Mouse (Mus musculus): ENCODE measurements around the gene C130050O18Rik.
"Not testable (repeated sequence)": the region's sequence is repeated elsewhere in the genome, so short reads cannot be mapped to it uniquely, and the experiment has no call there.

C130050O18Rik gene

DNA sequence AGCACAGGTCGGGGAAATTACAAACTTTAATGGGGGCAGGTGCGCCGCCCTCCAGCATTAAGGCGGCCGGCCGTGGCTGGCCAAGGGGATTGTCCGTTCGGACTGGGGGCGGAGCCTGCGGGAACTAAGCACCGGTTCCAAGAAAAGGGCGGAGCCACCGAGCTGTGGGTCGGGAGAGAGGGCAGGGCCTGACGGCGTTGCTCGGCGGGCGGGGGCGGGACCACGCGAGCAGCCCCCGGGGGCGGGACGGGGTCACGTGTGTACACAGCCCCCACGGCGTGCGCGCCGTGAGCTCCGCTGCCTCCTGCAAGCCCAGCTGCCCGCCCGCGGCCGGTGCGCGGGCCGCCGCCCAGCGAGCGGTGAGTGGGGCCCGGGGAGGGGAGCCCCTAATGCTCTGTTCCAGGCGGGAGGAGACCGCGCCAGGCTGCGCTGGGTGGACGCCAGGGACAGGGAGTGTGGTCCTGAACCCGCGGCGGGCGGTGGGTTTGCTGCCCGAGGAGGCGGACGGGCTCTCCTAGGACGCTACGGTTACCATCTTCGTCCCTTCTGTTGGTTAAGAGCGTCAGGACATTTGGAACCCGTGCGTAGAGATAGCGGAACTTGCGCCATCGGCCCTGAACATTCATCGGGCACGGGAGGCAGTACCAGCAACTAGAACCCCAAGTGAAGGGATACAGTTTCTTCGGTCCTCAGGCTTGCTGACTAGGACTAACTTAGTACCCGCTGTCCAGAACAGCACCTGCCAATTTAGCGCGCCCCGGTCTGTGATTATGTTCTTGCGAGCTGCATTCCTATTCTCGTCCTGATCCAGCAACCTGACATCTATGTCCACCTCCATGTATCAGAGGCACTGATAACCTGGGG lies 24.5 kb upstream of the C130050O18Rik start:
- DNase-seq, result peak; percentile 98

DNA sequence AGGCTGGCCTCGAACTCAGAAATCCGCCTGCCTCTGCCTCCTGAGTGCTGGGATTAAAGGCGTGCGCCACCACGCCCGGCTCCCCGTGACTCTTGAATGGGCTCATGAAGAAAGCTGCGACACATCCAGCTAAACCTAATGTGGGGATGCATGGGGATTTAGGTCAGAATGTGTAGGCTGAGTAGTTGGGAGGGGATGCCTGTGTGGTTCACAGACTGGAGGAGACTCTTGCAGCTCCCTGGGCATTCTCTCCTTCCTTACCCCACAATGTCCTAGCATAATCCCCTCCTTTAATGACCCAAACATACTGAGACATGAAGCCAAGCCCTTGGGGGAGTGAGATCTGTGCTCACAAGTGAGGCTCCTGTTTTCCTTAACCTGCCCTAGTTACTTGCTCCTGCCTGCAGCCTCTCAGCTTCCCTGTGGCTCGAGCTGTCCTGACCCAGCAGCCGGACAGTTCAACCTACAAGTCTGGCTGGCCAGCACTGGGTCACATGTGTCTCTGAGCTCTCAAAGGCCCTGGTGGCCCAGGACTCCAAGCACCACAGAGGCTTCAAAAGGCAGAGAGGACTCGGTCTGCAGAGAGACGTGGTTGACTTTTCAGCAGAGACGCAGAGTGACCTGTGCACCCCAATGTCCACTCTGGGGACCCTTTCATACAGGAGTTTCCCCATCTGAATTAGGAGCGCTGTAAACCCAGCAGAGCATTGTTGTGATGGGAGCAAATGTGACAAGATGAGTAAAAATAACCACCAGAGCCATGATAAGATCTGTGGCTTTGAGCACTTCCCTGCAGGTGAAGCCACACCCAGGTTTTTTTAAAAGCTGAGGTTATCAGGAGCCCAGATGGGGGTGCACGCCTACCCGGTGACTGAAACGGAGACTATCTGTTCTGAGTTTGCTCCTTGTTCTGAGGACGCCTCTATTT lies 23.2 kb upstream of the C130050O18Rik start:
- DNase-seq, result no peak

DNA sequence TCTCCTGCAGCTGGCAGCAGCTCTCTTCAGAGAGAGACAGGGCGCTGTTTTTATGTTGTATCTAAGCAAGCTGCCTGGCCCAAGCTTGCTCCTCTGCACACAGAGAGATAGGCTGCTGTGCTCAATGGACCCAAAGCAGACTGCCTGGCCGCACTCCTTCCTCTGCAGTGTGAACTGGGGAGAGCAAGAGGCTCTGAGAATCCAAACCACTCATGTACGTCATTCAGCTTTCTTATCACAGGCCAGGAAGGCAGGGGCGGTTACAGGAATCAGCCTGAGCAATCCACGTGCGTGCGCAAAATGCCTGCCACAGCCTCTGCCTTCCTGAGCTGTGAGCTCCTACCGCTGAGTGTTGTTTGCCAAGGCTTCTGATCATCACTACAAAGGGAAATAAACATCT lies 22.3 kb upstream of the C130050O18Rik start:
- DNase-seq, result peak; percentile 71

DNA sequence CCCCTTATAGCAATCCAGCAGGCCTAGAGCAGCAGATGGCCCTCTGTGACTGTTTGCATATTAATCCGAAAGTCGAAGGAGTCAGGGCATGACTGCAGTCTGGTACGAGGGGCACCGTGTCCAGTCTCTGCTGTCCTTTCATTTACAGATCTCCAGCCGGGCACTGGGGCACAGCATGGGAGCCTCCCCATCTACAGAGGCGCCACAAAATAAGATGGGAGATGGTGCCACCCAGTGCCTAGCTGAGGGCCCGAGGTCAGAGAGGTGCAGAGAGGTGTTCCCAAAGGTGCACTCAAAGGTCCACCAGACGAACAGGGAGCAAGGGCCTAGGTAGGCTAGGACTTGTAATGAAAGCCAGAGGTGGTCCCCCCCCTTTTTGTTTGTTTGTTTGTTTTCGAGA lies 21.8 kb upstream of the C130050O18Rik start:
- DNase-seq, result no peak

DNA sequence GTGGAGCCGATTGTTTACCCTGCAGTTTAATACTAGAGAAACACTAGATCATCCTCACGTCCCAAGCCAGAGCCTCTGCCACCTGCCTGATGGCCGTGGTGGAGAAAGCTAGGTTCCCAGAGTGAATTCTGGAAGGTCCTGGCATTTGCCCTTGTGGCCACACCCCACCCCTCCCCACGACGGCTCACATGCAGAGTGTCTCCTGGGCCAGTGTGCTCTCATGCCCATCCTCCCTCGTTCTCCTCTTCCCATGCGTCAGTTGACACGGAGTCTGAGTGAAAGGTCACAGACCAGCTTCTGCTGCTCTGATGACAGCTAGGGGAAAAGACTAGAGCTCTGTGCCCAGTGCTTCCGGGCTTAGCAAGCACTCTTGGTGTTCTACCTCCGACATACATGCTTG lies 20.5 kb upstream of the C130050O18Rik start:
- DNase-seq, result no peak

DNA sequence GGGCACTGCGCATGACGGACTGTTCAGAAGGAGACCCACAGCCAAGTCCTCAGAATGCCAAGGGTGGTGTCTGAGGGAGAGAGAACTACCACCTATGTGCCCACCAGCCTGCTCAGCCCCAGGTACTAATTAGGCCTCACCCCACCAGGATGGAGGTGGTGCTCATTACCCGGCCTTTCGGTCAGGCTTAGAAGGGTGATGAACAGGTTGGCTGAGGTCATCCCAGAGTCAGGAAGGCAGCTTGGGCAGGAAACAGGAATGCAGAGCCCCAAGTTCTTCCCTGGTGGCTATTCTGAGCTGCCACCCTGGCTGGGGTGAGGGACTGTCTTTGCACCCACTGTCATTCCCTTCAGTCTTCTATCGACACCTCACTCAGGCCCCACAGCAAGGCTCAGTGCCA lies 19.0 kb upstream of the C130050O18Rik start:
- no peak for DNase-seq

DNA sequence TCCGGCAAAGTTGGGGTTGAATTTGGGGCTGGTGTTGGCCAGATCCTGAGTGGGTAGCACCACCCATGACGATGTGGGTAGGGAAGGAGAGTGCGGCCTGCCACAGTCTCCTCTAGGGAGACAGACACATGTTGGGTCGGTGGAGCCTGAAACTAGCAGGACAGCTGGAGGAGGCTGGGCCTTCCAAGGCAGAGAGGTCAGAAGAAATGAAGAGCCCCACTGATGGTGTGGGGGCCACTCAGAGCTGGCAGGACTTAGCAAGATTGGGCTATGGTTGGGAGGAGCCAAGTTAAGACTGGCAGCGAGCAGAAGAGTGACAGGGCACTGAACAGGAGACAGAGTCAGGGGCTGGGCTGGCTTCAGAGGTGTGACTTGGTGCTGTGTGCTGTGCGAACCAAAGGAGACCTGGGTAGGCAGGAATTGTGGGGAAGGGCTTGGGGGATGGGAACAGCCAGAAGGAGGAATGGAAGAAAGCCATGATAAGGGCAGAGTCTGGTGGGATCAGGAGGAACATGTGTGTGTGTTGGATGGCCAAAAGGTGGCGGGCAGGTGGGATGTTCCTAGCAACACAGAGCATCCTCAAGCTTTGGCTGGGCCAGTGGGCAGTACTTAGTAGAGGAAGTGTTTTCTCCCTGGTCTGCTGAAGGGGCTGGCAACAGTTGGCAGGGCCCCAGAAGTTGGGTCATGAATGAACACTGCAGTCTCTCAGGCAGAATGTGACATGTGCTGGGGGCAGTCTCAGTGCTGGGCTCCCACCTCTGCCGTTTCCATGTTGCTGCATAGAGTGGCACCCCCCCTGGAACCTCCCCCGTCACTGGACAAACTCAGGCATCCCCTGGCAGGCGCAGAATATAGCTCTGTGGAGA lies 17.5 kb upstream of the C130050O18Rik start:
- DNase-seq, result peak; percentile 65

DNA sequence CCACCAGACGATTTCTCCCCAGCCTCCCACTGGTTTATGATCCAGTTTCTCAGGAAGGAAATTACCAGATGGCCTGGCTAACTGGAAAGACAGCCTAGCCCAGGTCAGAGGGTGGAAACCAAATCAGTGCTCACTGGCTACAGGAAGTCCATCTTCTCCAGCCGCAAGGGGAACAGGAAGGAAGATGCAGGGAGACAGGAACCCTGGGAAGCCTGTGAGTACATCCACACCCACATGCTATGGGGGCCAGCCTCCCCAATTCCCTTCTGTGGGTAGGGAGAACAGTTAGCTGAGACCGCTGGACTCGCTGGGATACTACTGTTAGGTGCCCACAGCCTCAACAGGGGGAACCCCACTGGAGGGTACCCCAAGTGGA lies 16.9 kb upstream of the C130050O18Rik start:
- no peak for DNase-seq

DNA sequence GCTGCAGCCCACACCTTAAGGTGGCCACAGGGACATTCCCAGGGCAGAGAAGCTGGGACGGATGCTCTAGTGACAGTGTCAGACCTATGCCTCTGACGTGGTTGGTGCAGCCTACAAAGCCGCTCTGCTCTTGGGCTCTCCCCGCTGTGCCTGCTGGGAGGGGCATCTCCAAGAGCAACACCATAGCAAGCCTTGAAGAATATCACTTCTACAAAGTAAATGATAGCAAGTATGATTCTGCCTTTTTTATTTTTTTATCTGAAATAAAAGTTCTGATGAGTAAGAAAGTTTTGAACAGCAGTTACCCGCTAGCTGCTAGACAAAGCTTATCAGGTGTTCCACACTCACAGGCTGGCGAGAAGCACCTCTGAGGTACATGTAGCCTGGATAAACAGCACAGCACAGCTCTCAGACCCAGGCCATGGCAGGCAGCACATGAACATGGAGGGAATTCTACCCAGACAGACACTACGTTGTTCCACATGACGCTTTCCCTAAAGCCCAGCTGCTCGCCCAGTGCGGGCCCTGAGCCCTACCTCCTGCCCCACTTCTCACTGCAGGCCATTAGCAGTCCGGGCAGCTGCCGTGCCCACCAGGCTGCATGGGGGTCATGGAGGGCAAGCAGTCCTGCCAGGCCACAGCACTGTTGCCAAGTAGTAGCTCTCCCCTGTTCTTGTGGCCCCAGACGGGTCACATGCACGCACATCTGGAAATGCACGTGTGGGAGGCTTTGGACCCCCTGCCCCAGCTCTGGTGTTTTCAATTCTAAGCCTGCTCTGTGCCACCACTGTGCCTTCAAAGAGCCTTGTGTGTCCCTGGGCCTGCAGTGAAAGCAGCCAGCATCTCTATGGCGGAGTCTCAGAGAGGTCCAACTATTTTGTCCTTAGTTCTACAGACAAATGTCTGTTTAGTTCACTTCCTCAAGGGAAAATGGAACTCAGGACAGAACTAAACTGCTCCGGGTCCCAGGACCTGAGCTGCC lies 16.1 kb upstream of the C130050O18Rik start:
- no peak for DNase-seq

DNA sequence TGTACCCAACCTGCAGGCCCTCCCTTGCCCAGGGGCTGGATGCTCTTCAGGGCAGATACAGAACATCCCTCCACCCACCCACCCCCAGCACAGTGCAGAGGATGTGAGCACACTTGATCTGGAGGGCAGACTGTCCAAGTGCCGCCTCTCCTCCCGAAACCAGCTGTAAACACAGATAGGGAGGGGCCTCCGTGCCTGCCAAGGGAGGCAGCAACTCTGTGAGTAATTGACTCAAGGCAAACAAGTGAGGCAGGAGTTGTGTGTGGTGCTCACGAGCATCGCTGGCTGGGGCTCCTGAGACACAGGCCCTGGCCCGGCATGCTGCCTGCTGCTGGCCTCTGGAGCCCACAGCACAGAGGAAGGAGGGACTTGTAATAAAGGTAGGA lies 15.4 kb upstream of the C130050O18Rik start:
- DNase-seq, result peak; percentile 80

DNA sequence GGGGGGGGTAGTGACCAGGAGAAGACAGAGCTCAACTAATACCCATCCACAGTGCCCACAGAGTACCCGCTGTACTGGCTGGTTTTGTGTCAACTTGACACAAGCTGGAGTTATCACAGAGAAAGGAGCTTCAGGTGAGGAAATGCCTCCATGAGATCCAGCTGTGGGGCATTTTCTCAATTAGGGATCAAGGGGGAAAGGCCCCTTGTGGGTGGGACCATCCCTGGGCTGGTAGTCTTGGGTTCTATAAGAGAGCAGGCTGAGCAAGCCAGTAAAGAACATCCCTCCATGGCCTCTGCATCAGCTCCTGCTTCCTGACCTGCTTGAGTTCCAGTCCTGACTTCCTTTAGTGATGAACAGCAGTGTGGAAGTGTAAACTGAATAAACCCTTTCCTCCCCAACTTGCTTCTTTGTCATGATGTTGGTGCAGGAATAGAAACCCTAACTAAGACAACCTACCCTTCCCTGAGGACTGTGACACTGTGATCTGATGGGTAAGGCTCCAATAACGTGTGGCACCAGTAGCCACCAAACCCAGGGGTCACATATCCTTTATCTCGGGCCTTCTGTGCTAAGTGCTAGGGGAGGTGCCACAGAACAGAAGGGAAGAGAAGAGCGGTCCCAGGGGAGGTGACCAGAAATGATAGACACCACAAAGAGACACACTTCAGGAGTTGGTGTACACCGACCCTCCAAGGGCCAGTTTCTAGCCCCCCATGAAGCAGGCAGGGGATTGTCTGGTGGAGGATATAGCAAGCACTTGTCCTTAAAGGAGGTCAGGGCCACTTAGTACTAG lies 14.6 kb upstream of the C130050O18Rik start:
- not testable (repeated sequence) for DNase-seq

DNA sequence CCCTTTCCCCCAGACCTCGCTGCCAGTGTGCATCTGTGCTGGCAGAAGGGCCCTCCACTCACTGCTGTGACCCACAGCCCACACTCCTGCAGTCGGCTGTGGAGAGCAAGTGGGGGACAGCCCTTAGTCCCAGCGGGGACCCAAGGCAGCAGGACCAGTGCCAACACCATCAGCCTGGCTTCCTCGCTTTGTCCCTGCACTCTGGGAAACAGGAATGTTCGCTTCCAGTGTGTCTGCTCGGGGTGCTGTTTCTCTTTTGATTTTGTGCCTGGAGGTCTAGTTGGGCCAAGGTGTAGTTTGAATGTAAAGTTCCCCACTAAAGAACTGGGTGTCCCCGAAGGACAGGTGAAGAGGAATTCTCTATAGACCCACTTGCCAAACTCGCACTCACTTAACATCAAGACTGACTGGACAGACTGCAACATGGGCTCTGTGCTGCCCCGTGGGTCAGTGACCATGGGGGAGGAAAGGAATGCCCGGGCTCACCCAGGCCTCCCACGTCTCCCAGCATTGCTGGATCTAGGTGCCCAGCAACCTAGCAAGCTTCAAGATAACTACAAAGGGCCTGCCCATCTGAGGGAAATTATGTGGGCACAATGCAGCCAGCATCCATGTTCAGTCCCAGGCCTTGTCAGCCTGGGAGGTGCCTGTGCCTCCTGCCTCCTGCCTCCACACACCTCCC lies 13.6 kb upstream of the C130050O18Rik start:
- no peak for DNase-seq

DNA sequence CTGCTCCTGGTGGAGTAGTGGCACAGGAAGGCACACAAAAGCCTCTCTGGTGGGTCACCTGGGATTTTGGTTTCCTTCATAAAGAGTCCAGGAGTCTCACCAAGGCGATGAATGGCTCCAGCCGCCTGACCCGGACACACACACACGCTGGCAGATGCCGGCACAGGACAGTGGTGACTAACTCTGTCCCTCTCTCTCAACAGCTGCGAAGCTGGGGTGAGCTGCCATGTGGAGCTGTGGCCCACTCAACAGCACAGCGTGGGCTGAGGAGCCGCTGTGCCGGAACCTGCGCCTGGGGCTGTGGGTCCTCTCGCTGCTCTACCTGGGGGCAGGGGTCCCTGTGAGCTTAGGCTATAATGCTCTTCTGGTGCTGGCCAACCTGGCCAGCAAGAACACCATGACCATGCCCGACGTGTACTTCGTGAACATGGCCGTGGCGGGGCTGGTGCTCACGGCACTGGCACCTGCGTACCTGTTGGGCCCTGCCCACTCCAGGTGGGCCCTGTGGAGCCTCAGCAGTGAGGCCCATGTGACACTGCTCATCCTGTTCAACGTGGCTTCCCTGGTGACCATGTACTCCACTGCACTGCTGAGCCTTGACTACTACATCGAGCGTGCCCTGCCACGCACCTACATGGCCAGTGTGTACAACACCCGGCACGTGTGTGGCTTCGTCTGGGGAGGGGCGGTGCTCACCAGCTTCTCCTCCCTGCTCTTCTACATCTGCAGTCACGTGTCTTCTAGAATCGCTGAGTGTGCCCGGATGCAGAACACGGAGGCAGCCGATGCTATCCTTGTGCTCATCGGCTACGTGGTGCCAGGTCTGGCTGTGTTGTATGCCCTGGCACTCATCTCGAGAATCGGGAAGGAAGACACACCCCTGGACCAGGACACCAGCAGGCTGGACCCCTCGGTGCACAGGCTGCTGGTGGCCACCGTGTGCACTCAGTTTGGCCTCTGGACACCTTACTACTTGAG lies 12.6 kb upstream of the C130050O18Rik start:
- no peak for DNase-seq

DNA sequence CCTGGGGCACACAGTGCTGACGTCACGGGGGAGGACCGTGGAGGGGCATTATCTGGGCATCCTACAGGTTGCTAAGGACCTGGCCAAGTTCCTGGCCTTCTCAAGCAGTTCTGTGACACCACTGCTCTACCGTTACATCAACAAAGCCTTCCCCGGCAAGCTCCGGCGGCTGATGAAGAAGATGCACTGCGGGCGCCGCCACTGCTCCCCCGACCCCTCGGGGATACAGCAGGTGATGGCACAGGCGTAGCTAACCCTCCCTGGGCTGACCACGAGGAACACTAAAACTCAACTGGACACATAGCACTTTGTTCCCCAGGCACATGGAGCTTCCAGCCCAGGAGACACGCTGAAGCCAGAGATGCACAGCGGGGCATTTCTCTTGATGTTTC lies 11.9 kb upstream of the C130050O18Rik start:
- DNase-seq, result no peak

DNA sequence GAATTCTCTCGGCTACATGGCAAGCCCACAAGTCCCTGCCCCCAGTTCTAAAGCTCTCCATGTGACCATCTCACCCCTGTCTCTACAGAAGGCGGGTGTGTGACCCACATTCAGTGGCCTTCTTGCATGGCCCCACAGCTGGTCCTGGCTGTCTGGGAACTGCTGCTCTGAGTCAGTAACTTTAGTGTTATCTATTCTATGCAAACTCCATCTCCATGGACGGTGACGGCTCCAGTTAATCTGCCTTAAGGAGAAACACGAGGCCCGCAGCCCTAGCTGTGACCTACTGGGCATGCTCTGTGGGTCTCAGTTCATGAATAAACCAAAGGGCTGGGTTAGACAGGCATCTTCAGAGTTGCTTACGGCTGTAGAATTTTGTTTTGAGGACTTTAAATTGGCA lies 10.7 kb upstream of the C130050O18Rik start:
- DNase-seq, result no peak

DNA sequence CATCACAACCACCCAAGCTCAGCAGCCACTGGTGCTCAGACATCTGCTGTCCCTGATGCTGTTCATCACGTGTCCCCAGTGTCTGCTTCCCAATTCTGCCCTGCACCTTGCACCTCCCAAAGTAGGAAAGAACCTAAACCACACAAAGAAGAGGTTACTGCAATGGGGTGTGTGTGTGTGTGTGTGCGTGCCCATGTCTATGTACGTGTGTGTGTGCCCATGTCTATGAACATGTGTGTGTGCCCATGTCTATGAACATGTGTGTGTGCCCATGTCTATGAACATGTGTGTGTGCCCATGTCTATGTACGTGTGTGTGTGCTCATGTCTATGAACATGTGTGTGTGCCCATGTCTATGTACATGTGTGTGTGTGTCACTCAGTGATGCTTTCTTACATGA lies 9.6 kb upstream of the C130050O18Rik start:
- DNase-seq, result no peak

DNA sequence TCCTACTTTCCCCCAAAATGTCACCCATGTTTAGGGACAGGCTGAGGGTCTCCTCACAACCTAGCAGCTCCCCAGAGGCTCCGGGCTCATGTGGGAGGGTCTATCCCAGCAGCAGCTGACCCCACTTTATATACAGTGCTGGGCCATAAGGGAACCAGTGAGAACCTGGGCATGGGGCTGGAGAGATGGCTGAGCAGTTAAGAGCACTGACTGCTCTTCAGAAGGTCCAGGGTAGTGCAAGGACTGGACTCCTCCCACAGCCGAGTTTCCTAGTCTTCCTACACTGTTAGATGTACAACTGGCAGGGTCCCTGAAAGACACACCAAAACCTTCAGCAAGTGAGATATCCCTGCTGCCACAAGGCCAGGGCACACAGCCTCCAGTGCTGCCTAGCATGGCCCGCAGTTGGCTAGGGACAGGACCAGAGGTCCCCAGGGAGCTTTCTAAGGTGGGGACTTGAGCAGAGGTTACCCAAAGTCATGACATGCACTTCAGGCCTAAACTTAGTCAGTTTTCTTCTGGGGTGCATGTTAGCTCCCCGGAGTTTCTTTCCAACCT lies 7.6 kb upstream of the C130050O18Rik start:
- DNase-seq, result no peak

DNA sequence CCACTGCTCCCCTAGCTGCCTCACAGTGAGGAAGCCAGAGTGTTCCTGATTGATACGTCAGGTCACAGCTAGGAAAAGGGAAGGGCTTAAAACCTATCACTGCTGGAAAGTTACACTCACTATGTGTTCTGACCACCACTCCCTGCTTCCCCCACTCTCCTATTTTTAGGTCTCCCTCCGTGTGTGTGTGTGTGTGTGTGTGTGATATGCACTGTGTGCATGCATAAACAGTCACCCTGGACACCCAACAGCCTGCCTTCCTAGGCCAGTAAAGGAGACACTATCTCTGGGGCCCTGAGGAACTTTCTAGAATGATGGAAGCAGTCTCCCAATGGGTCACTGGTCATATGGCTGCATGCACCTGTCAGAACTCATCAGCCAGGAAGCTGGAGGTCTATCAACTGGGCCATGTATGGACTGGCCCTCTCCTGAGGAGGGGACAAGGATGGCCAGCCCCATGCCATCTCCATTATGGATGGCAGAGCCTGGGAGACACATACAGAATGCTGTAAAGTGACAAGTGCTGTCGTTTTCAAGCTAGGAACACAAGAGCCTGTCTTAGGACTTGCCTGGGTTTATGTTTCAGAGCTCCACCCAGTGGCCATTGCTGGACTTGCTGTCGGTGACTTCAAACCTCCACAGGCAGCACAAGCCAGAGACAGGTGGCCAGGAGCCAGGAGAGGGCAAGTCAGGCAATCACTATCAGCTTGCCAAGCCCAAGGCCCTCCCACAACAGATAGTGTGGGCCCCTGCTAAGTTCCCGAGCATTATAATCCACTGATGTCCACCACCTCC lies 6.9 kb upstream of the C130050O18Rik start:
- peak; percentile 95 for DNase-seq

Measured in lung, postnatal 14 days (tissue).